Mouse (Mus musculus): ENCODE results near the gene Hist1h2bk. TPM values are rescaled to one million over a fixed set of nuclear protein-coding genes. Genes with fewer than 3 reads are reported as not detected.
A peak's percentile ranks its signal among the peaks of the same experiment; 100 is the strongest.

Gene Hist1h2bk
- total RNA-seq (2021) = 10 to 100 TPM; 80.3 to 90.2 TPM
- long read RNA-seq, experiment 1 = 0 reads
- long read RNA-seq, experiment 2 = 0 reads

- DNase-seq = peak; percentile 63
- intact Hi-C loops (cut with DNase I; ENCODE audit: low total_unique reads) = loop anchor here (10.0 kb wide), 1 partner anchor 211 kb away; no protein-coding TSS in a partner anchor
Measured at GRCm38 (mm10) chr13:22035267-22036148, at the start of gene Hist1h2bk, which contains the start of gene Hist1h2ah. Gene Hist1h2bk, plus strand, starts transcription at chr13:22035870. Gene Hist1h2ah, minus strand, starts transcription at chr13:22035568.

GRCm38 (mm10) chr13:21992550-21992949 is 43.1 kb upstream of the Hist1h2bk start:
- intact Hi-C loops (cut with DNase I; ENCODE audit: low total_unique reads) = no loop called here
- DNase-seq = no peak

GRCm38 (mm10) chr13:21993957-21994738 is 41.5 kb upstream of the Hist1h2bk start:
- intact Hi-C loops (cut with DNase I; ENCODE audit: low total_unique reads) = no loop called here
- DNase-seq = no peak

- intact Hi-C loops (cut with DNase I; ENCODE audit: low total_unique reads) = no loop called here
- no peak for DNase-seq
Measured at GRCm38 (mm10) chr13:21994896-21995295, 40.8 kb upstream of the Hist1h2bk start.

- DNase-seq = no peak
- intact Hi-C loops (cut with DNase I; ENCODE audit: low total_unique reads) = no loop called here
Measured at GRCm38 (mm10) chr13:21995331-21995914, 40.2 kb upstream of the Hist1h2bk start.

- DNase-seq = no peak
- intact Hi-C loops (cut with DNase I; ENCODE audit: low total_unique reads) = no loop called here
Measured at GRCm38 (mm10) chr13:21996101-21996839, 39.4 kb upstream of the Hist1h2bk start.

GRCm38 (mm10) chr13:21996840-21997185 is 38.9 kb upstream of the Hist1h2bk start:
- DNase-seq = no peak
- intact Hi-C loops (cut with DNase I; ENCODE audit: low total_unique reads) = no loop called here

GRCm38 (mm10) chr13:21997201-21997820 is 38.4 kb upstream of the Hist1h2bk start:
- intact Hi-C loops (cut with DNase I; ENCODE audit: low total_unique reads) = no loop called here
- DNase-seq = no peak

GRCm38 (mm10) chr13:21997821-21998220 is 37.8 kb upstream of the Hist1h2bk start:
- DNase-seq = no peak
- intact Hi-C loops (cut with DNase I; ENCODE audit: low total_unique reads) = no loop called here

- DNase-seq = no peak
- intact Hi-C loops (cut with DNase I; ENCODE audit: low total_unique reads) = no loop called here
Measured at GRCm38 (mm10) chr13:21998412-21998811, 37.3 kb upstream of the Hist1h2bk start.

- intact Hi-C loops (cut with DNase I; ENCODE audit: low total_unique reads) = no loop called here
- DNase-seq = no peak
Measured at GRCm38 (mm10) chr13:21999147-21999546, 36.5 kb upstream of the Hist1h2bk start.

- intact Hi-C loops (cut with DNase I; ENCODE audit: low total_unique reads) = no loop called here
Measured at GRCm38 (mm10) chr13:22001346-22001745, 34.3 kb upstream of the Hist1h2bk start.

GRCm38 (mm10) chr13:22001823-22002222 is 33.8 kb upstream of the Hist1h2bk start:
- intact Hi-C loops (cut with DNase I; ENCODE audit: low total_unique reads) = no loop called here

More at GRCm38 (mm10) chr13:22001346-22001745, 34.3 kb upstream of the Hist1h2bk start:
- DNase-seq = no peak

GRCm38 (mm10) chr13:22005605-22006333 is 29.9 kb upstream of the Hist1h2bk start:
- intact Hi-C loops (cut with DNase I; ENCODE audit: low total_unique reads) = no loop called here
- peak; percentile 37 for DNase-seq

More at GRCm38 (mm10) chr13:22001823-22002222, 33.8 kb upstream of the Hist1h2bk start:
- no peak for DNase-seq

- intact Hi-C loops (cut with DNase I; ENCODE audit: low total_unique reads) = no loop called here
- DNase-seq = no peak
Measured at GRCm38 (mm10) chr13:22006334-22007120, 29.1 kb upstream of the Hist1h2bk start.

- intact Hi-C loops (cut with DNase I; ENCODE audit: low total_unique reads) = no loop called here
- DNase-seq = no peak
Measured at GRCm38 (mm10) chr13:22007121-22007510, 28.6 kb upstream of the Hist1h2bk start.

- intact Hi-C loops (cut with DNase I; ENCODE audit: low total_unique reads) = no loop called here
- no peak for DNase-seq
Measured at GRCm38 (mm10) chr13:22007872-22008271, 27.8 kb upstream of the Hist1h2bk start.
